Mouse (Mus musculus) heart, adult 2 months (tissue): ENCODE results near the gene Gramd1a. TPM values are rescaled to one million over a fixed set of nuclear protein-coding genes. Genes with fewer than 3 reads are reported as not detected.
A peak's percentile ranks its signal among the peaks of the same experiment; 100 is the strongest.

ENCODE experiments used
- DNase-seq, 2 experiments: peaks; one replicate each; pipeline ENCODE4 v3.0.0; 2021
- H3K27ac ChIP-seq: fragments of 200-600 bp; 2 replicates; pipeline ENCODE4 v1.8.1; 2022
- H3K27me3 ChIP-seq: fragments of 200-500 bp; 2 replicates; pipeline ENCODE4 v1.6.1; 2012; ENCODE audit warnings: mild to moderate bottlenecking, low read length, inconsistent platforms, mixed read lengths; ENCODE audit not compliant: control insufficient read depth, insufficient read depth
- H3K36me3 ChIP-seq: fragments of 200-500 bp; 2 replicates; pipeline ENCODE4 v1.6.1; 2012; ENCODE audit warnings: low read length, inconsistent platforms; ENCODE audit not compliant: control insufficient read depth, insufficient read depth
- H3K4me1 ChIP-seq: fragments of 200-500 bp; 2 replicates; pipeline ENCODE4 v1.6.1; 2011; ENCODE audit warnings: low read length; ENCODE audit not compliant: control insufficient read depth, insufficient read depth
- H3K4me3 ChIP-seq: fragments of 200-600 bp; 2 replicates; pipeline ENCODE4 v1.8.1; 2022
- H3K79me2 ChIP-seq: fragments of 200-500 bp; replicated peaks from 2 replicates; pipeline ENCODE4 v1.6.1; 2012; ENCODE audit warnings: mild to moderate bottlenecking, inconsistent platforms, low read length, moderate library complexity, mixed read lengths; ENCODE audit not compliant: control insufficient read depth, insufficient read depth
- H3K9ac ChIP-seq: fragments of 200-500 bp; 2 replicates; pipeline ENCODE4 v1.6.1; 2012; ENCODE audit warnings: low read depth, mild to moderate bottlenecking, control low read depth, inconsistent platforms, low read length, mixed read lengths
- CTCF ChIP-seq: fragments of 200-600 bp; IDR thresholded peaks from 2 replicates; pipeline ENCODE4 v1.8.1; 2022; ENCODE audit warnings: antibody characterized with exemption, mild to moderate bottlenecking, moderate library complexity
- EP300 ChIP-seq: fragments of 200-500 bp; IDR thresholded peaks from 2 replicates; pipeline ENCODE4 v1.6.1; 2011; ENCODE audit warnings: low read depth, low read length, control low read depth; ENCODE audit not compliant: insufficient read depth
- POLR2A ChIP-seq: fragments of 200-500 bp; IDR thresholded peaks from 2 replicates; pipeline ENCODE4 v1.6.1; 2011; ENCODE audit warnings: mild to moderate bottlenecking, low read depth, low read length, control low read depth; ENCODE audit not compliant: insufficient read depth
- WGBS: fragments of 180-500 bp; shearing (Covaris S2); methylation state at CpG from one replicate; pipeline ENCODE4 v1.1.7; 2018; 5-methylcytosine and 5-hydroxymethylcytosine counted together
- intact Hi-C: fragments of 180-260 bp; cut with DNase I; formaldehyde crosslinking; loops from one replicate; pipeline ENCODE4 v1.15.1; 2025
- polyA plus RNA-seq: library from polyadenylated mRNA; depleted of rRNA; stranded (reverse); fragments of >200 nt; gene quantifications from 2 replicates; pipeline ENCODE4 v1.2.3, GENCODE M21; 2012
- total RNA-seq, 2 experiments: library from RNA; stranded (reverse); gene quantifications; 2 replicates each; pipeline ENCODE4 v1.2.3; 2021

Gramd1a gene
- total and polyA plus RNA-seq, 3 experiments, result 27.9 to 64.3 (median 33.7) TPM

GRCm38 (mm10) chr7:31130197-31130596 lies 25.5 kb downstream of the Gramd1a start:
- 81% methylated on average over 7 of the region's 7 CpGs for WGBS
- H3K27ac ChIP-seq, result no peak overlapping the region
- no peaks in the 10 kb centered on the region for H3K36me3 ChIP-seq
- peaks cover 1% of the 10 kb centered on the region; the same call in 1 of the 2 replicates for H3K27me3 ChIP-seq
- intact Hi-C loops, result loop anchor here (2.0 kb wide), 1 partner anchor 43 kb away; no protein-coding TSS in a partner anchor
- H3K4me1 ChIP-seq, result no peaks in the 10 kb centered on the region; the same call in 1 of the 2 replicates
- TF ChIP-seq CTCF (no peak), EP300 (no peak), POLR2A (no peak)
- H3K9ac ChIP-seq, result no peak overlapping the region
- DNase-seq, result no peak
- no peaks in the 10 kb centered on the region for H3K79me2 ChIP-seq
- H3K4me3 ChIP-seq, result no peak overlapping the region

GRCm38 (mm10) chr7:31128157-31128705 lies 27.5 kb downstream of the Gramd1a start:
- TF ChIP-seq EP300 (no peak), POLR2A (no peak), CTCF (no peak)
- Histone ChIP-seq H3K36me3 (no peaks in the 10 kb centered on the region), H3K9ac (no peak overlapping the region), H3K27me3 (peaks cover 1% of the 10 kb centered on the region; the same call in 1 of the 2 replicates), H3K27ac (no peak overlapping the region), H3K4me1 (no peaks in the 10 kb centered on the region; the same call in 1 of the 2 replicates), H3K79me2 (no peaks in the 10 kb centered on the region), H3K4me3 (no peak overlapping the region)
- DNase-seq, result no peak
- WGBS, result 61% methylated on average over 9 of the region's 9 CpGs
- intact Hi-C loops, result no loop called here

GRCm38 (mm10) chr7:31126851-31127724 lies 28.6 kb downstream of the Gramd1a start, which contains the start of gene Scn1b:
Gene Scn1b, minus strand, starts transcription at chr7:31127003.
- no peaks in the 10 kb centered on the region for H3K36me3 ChIP-seq
- TF ChIP-seq EP300 (no peak), CTCF (no peak), POLR2A (no peak)
- H3K27me3 ChIP-seq, result peaks cover 1% of the 10 kb centered on the region; the same call in 1 of the 2 replicates
- peak within 1 kb of the TSS; percentile 83 for H3K9ac ChIP-seq
- H3K27ac ChIP-seq, result peak within 1 kb of the TSS; percentile 53
- H3K4me3 ChIP-seq, result peak within 1 kb of the TSS; percentile 64
- 3% methylated on average over 43 of the region's 60 CpGs for WGBS
- DNase-seq, result peak; percentile 78 to 81
- no peaks in the 10 kb centered on the region for H3K79me2 ChIP-seq
- intact Hi-C loops, result no loop called here
- no peaks in the 10 kb centered on the region; the same call in 1 of the 2 replicates for H3K4me1 ChIP-seq

GRCm38 (mm10) chr7:31126211-31126751 lies 29.4 kb downstream of the Gramd1a start:
- intact Hi-C loops, result no loop called here
- H3K36me3 ChIP-seq, result no peaks in the 10 kb centered on the region
- H3K4me3 ChIP-seq, result peak overlapping the region; percentile 64
- WGBS, result 2% methylated on average over 53 of the region's 53 CpGs
- DNase-seq, result peak in 1 of 2 experiments; percentile 55
- peak overlapping the region; percentile 53 for H3K27ac ChIP-seq
- peak overlapping the region; percentile 83 for H3K9ac ChIP-seq
- peaks cover 1% of the 10 kb centered on the region; the same call in 1 of the 2 replicates for H3K27me3 ChIP-seq
- TF ChIP-seq EP300 (no peak), POLR2A (no peak), CTCF (no peak)
- no peaks in the 10 kb centered on the region; the same call in 1 of the 2 replicates for H3K4me1 ChIP-seq
- no peaks in the 10 kb centered on the region for H3K79me2 ChIP-seq

- Histone ChIP-seq H3K79me2 (no peaks in the 10 kb centered on the region), H3K9ac (no peak overlapping the region), H3K36me3 (no peaks in the 10 kb centered on the region), H3K27ac (no peak overlapping the region), H3K27me3 (peaks cover 1% of the 10 kb centered on the region; the same call in 1 of the 2 replicates), H3K4me1 (no peaks in the 10 kb centered on the region; the same call in 1 of the 2 replicates), H3K4me3 (no peak overlapping the region)
- no peak for TF ChIP-seq EP300
- TF ChIP-seq CTCF, result no peak
- TF ChIP-seq POLR2A, result no peak
- intact Hi-C loops, result no loop called here
- 65% methylated on average over 13 of the region's 13 CpGs for WGBS
- no peak for DNase-seq
Observed at GRCm38 (mm10) chr7:31125116-31125515, 30.6 kb downstream of the Gramd1a start.
